Mouse (Mus musculus) erythroblast, embryonic 14.5 days (primary cell): ENCODE data around the gene 1700034J05Rik. TPM values are rescaled to one million over a fixed set of nuclear protein-coding genes. Genes with fewer than 3 reads are reported as not detected.

Experiments used
- H3K27me3 ChIP-seq: 2 replicates; pipeline ENCODE4 v1.6.1; 2012; ENCODE audit warnings: inconsistent platforms; ENCODE audit not compliant: control insufficient read depth
- H3K36me3 ChIP-seq: 2 replicates; pipeline ENCODE4 v1.6.1; 2012; ENCODE audit warnings: mild to moderate bottlenecking, inconsistent platforms; ENCODE audit not compliant: control insufficient read depth
- H3K4me1 ChIP-seq: 2 replicates; pipeline ENCODE4 v1.6.1; 2012; ENCODE audit warnings: inconsistent platforms; ENCODE audit not compliant: control insufficient read depth
- H3K4me3 ChIP-seq: replicated peaks from 2 replicates; pipeline ENCODE3; 2012; ENCODE audit warnings: moderate library complexity, mild to moderate bottlenecking, inconsistent platforms
- H3K9me3 ChIP-seq: 2 replicates; pipeline ENCODE4 v1.6.1; 2012; ENCODE audit warnings: low read length, inconsistent platforms, mixed read lengths; ENCODE audit not compliant: control insufficient read depth
- GATA1 ChIP-seq: IDR thresholded peaks from 2 replicates; pipeline ENCODE4 v1.6.1; 2012; ENCODE audit warnings: low read length, inconsistent platforms, mixed read lengths
- TAL1 ChIP-seq: IDR thresholded peaks from 3 replicates; pipeline ENCODE4 v1.6.1; 2012; ENCODE audit warnings: low read length, inconsistent platforms, mixed read lengths
- polyA plus RNA-seq: library from polyadenylated mRNA; stranded (reverse); fragments of >175 nt; gene quantifications from 2 replicates; pipeline ENCODE4 v1.2.3, GENCODE M21; 2012

Gene 1700034J05Rik
- polyA plus RNA-seq, 1 experiment = not detected

DNA sequence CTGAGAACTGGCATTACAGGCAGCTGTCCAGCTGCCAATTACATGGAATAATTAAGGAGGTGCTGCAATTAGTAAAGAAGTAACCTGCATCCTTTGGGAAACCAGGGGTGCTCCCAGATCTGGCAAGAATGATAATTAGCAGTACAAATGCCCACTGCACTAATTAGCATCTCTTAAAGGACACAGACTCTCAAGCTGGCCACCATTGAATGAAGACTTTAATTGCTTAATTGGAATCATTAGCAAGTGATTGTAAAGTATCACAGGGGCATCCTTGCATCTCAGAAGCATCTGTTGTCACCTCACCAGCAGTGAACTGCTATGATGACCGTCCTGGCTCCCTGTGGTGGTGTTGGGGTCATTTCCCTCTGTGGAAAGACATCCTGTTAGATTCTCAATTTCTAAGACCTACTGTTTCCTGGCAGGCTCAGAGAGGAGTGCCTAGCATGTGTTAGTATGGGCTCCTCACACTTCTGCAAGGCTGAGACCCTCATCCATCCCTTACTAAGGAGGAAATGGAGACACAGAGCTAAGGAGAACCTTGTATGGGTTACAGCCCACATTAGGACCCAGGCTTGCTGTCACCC, 27.1 kb upstream of the 1700034J05Rik start:
- Histone ChIP-seq H3K4me3 (no peak overlapping the region), H3K4me1 (no peaks in the 10 kb centered on the region), H3K9me3 (no peaks in the 10 kb centered on the region), H3K36me3 (no peaks in the 10 kb centered on the region; the same call in 1 of the 2 replicates), H3K27me3 (no peaks in the 10 kb centered on the region)
- TF ChIP-seq TAL1 = no peak

GRCm38 (mm10) chr6:146979953-146980352, 25.7 kb upstream of the 1700034J05Rik start:
- no peak for TF ChIP-seq TAL1
- no peak for TF ChIP-seq GATA1

DNA sequence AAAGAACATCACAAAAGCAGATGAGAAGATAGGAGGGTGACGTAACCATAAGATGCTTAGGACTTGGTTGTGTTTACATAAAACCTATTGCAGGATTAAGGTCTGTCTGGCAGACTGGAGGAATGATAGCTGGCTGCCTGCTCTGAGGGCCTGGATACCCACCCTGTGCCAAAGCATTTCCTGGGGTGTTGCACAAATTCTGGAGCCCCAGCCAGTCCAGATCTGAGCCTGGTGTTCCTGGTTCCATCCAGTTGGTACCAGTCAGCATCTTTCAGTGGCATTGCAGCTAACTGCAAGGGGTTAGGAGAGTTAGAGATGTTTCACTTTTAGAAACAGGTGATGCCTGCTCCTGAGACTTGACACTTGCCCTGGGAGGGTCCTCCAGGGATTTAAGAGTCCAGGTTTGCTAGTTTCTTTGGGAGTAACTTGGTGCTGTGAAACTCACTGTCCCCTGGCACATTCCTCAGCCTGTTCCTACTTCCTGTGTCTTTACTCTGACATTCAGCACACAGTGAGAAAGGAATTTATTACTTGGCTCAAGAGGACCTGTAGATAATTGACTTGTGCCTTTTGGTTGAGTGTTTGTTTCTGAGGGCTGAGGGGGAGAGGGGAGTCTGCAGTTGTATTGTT, 25.0 kb upstream of the 1700034J05Rik start:
- TF ChIP-seq GATA1 (no peak), TAL1 (no peak)
- no peaks in the 10 kb centered on the region for H3K9me3 ChIP-seq
- H3K27me3 ChIP-seq = no peaks in the 10 kb centered on the region
- no peaks in the 10 kb centered on the region for H3K4me1 ChIP-seq
- no peak overlapping the region for H3K4me3 ChIP-seq
- no peaks in the 10 kb centered on the region; the same call in 1 of the 2 replicates for H3K36me3 ChIP-seq

More at GRCm38 (mm10) chr6:146979953-146980352, 25.7 kb upstream of the 1700034J05Rik start:
- Histone ChIP-seq H3K9me3 (no peaks in the 10 kb centered on the region), H3K27me3 (no peaks in the 10 kb centered on the region), H3K4me3 (no peak overlapping the region), H3K36me3 (no peaks in the 10 kb centered on the region; the same call in 1 of the 2 replicates), H3K4me1 (no peaks in the 10 kb centered on the region)

GRCm38 (mm10) chr6:146978691-146979114, 24.5 kb upstream of the 1700034J05Rik start:
- no peaks in the 10 kb centered on the region for H3K27me3 ChIP-seq
- H3K4me1 ChIP-seq = no peaks in the 10 kb centered on the region
- no peaks in the 10 kb centered on the region; the same call in 1 of the 2 replicates for H3K36me3 ChIP-seq
- no peak for TF ChIP-seq GATA1
- TF ChIP-seq TAL1 = no peak
- H3K9me3 ChIP-seq = no peaks in the 10 kb centered on the region
- H3K4me3 ChIP-seq = no peak overlapping the region

DNA sequence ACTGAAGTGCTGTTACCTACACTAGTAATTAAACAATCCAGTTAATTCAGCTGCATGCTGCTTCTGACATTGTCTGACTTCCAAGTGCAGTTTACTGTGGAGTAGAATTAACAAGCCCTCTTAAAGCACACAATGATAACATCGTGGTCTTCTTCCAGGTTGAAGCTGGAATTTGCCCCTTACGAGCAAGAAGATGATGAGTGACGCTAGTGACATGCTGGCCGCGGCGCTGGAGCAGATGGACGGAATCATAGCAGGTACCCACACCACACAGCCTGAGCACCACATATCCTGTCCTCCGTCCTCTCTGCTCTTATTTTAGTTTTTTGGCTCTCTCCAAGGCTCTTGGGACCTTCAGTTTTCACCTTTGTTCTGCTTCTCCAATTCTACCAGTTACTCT, 22.2 kb upstream of the 1700034J05Rik start:
- Histone ChIP-seq H3K27me3 (no peaks in the 10 kb centered on the region), H3K4me3 (no peak overlapping the region), H3K4me1 (no peaks in the 10 kb centered on the region), H3K36me3 (no peaks in the 10 kb centered on the region; the same call in 1 of the 2 replicates), H3K9me3 (no peaks in the 10 kb centered on the region)
- TF ChIP-seq TAL1 = no peak
- TF ChIP-seq GATA1 = no peak

GRCm38 (mm10) chr6:146973830-146974229, 19.6 kb upstream of the 1700034J05Rik start:
- Histone ChIP-seq H3K9me3 (no peaks in the 10 kb centered on the region), H3K4me3 (no peak overlapping the region), H3K27me3 (no peaks in the 10 kb centered on the region), H3K36me3 (no peaks in the 10 kb centered on the region; the same call in 1 of the 2 replicates), H3K4me1 (no peaks in the 10 kb centered on the region)
- TF ChIP-seq TAL1 (no peak), GATA1 (no peak)

DNA sequence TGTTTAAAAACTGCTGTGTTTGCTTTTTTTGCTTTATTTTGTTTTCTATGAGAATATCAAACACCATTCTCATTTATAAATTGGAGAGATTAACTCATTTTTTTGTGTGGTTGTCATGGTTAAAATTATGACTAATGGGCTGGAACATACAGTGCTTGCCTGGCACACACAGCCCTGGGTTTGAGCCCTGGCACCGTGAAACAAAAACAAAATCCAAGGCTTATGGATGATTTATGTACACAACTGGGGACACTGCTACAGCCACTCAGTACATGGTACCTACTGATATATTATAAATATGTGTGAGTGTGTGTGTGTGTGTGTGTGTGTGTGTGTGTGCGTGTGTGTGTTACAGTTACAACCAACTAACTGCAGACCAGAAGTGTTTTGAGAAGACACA, 19.2 kb upstream of the 1700034J05Rik start:
- Histone ChIP-seq H3K36me3 (no peaks in the 10 kb centered on the region; the same call in 1 of the 2 replicates), H3K4me3 (no peak overlapping the region), H3K27me3 (no peaks in the 10 kb centered on the region), H3K4me1 (no peaks in the 10 kb centered on the region), H3K9me3 (no peaks in the 10 kb centered on the region)
- TF ChIP-seq GATA1 (no peak), TAL1 (no peak)

GRCm38 (mm10) chr6:146972740-146973139, 18.5 kb upstream of the 1700034J05Rik start:
- no peak overlapping the region for H3K4me3 ChIP-seq
- no peaks in the 10 kb centered on the region for H3K4me1 ChIP-seq
- no peaks in the 10 kb centered on the region for H3K9me3 ChIP-seq
- no peaks in the 10 kb centered on the region for H3K27me3 ChIP-seq
- TF ChIP-seq GATA1 = no peak
- TF ChIP-seq TAL1 = no peak
- no peaks in the 10 kb centered on the region; the same call in 1 of the 2 replicates for H3K36me3 ChIP-seq

- H3K36me3 ChIP-seq = no peaks in the 10 kb centered on the region; the same call in 1 of the 2 replicates
- TF ChIP-seq TAL1 = no peak
- no peak for TF ChIP-seq GATA1
- H3K9me3 ChIP-seq = no peaks in the 10 kb centered on the region
- no peaks in the 10 kb centered on the region for H3K27me3 ChIP-seq
- H3K4me1 ChIP-seq = no peaks in the 10 kb centered on the region
- H3K4me3 ChIP-seq = no peak overlapping the region
Measured at GRCm38 (mm10) chr6:146972009-146972408, 17.8 kb upstream of the 1700034J05Rik start.

DNA sequence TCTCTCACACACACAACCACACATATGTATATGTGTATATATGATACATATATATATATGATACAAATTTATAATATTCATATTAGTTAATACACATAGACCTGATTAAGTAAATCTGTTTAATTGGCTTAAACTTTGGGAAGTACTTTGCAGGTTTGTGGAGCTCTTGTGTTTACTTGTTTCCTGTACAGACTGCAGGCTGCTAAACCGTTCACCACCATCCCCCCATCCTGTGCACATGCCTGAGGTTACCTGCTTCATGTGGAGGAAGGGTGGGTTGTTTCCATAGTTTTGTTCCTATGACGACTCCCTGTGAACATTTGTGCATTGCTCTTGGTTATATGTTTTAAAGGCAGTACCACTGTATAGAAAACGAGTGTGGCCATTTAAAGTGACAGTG, 17.1 kb upstream of the 1700034J05Rik start:
- H3K36me3 ChIP-seq = no peaks in the 10 kb centered on the region
- peaks cover 2% of the 10 kb centered on the region; the same call in 1 of the 2 replicates for H3K4me1 ChIP-seq
- H3K27me3 ChIP-seq = no peaks in the 10 kb centered on the region
- no peak overlapping the region for H3K4me3 ChIP-seq
- TF ChIP-seq TAL1 (no peak), GATA1 (no peak)
- H3K9me3 ChIP-seq = no peaks in the 10 kb centered on the region
